Mouse (Mus musculus) brain, adult 10 weeks (tissue): ENCODE data around the gene Mrpl50. TPM values are rescaled to one million over a fixed set of nuclear protein-coding genes. Genes with fewer than 3 reads are reported as not detected.

Source experiments
- polyA plus RNA-seq: library from polyadenylated mRNA; stranded (reverse); fragments of 350-450 nt; fragmentation: Illumina TruSeq; extraction: RNeasy Lipid Tissue Mini Kit (QIAGEN cat#74804); gene quantifications from one replicate; pipeline ENCODE4 v1.2.3, GENCODE M21; 2015; ENCODE audit warnings: low read depth, low replicate concordance

Mrpl50 gene
- 58.1 TPM for polyA plus RNA-seq

GRCm38 (mm10) chr4:49520572-49521340, at the start of gene Mrpl50, which contains the start of gene Zfp189:
Mrpl50 (minus strand) TSS chr4:49521093.
Zfp189 (plus strand) TSS chr4:49521176.

GRCm38 (mm10) chr4:49549383-49549782, 28.5 kb upstream of the Mrpl50 start, which contains the start of gene Aldob:
Aldob (minus strand) TSS chr4:49549546.

GRCm38 (mm10) chr4:49506386-49506785, 14.5 kb downstream of the Mrpl50 start, which contains the start of gene Baat:
Baat (minus strand) TSS chr4:49506557.

GRCm38 (mm10) chr4:49473435-49474100, 47.3 kb downstream of the Mrpl50 start, which contains the start of gene Acnat1:
Acnat1 (minus strand) TSS chr4:49473912.

Other genes with a start within 250 kb of the Mrpl50 start
- gene Acnat2, start 112.9 kb downstream of the Mrpl50 start, polyA plus RNA-seq, result not detected
- gene Acnat1, start 47.2 kb downstream of the Mrpl50 start, polyA plus RNA-seq, result not detected
- 0.22 TPM for gene Baat, start 14.5 kb downstream of the Mrpl50 start, polyA plus RNA-seq
- gene Zfp189, start 83 bp upstream of the Mrpl50 start, polyA plus RNA-seq, result 11.6 TPM
- gene Aldob, start 28.5 kb upstream of the Mrpl50 start, polyA plus RNA-seq, result 2.1 TPM
- 59.6 TPM for gene Tmem246, start 76.8 kb upstream of the Mrpl50 start, polyA plus RNA-seq
- 47.5 TPM for gene Rnf20, start 110.9 kb upstream of the Mrpl50 start, polyA plus RNA-seq
- not detected for gene Ppp3r2, start 160.9 kb upstream of the Mrpl50 start, polyA plus RNA-seq